In genomic region chr14:118423269-118423668, GRCm38 (mm10) we compare ENCODE assay signal across 11 mouse cellular contexts.
A peak's percentile ranks its signal among the peaks of the same experiment; 100 is the strongest.
DNase-seq lines count a peak whose midpoint lies in the region; ATAC-seq and TF ChIP-seq lines count a peak whose summit lies in the region.
"Had no signal": no experiment of that assay in that cellular context is flagged by ENCODE, and none has a peak within 500 bp of the region (broad histone marks: within the 10 kb centered on the region; RNA-seq: fewer than 3 reads in every experiment).

No protein-coding gene starts in this region.

- H3K4me3 ChIP-seq in liver, embryonic 12.5 days = no peak overlapping the region
- H3K4me3 ChIP-seq in forebrain, embryonic 15.5 days = no peak overlapping the region

- no peak for ATAC-seq in liver, embryonic 12.5 days
- 0 out of 2 replicates have a peak, but pooled peaks have one; percentile 18 for ATAC-seq in forebrain, embryonic 15.5 days (replicated peaks)
- ATAC-seq in neutrophil, adult 5-6 weeks (ENCODE audit: extremely low read depth, insufficient number of reproducible peaks, low FRiP score, poor library complexity, severe bottlenecking) = peak; percentile 55

- no peak for TF ChIP-seq POLR2A in brain, embryonic 14.5 days (IDR thresholded peaks at IDR 0.05; ENCODE audit: borderline replicate concordance, extremely low read depth, insufficient read depth, insufficient read length, poor library complexity, severe bottlenecking)

- no peak overlapping the region for H3K9ac ChIP-seq in liver, embryonic 12.5 days
- H3K9ac ChIP-seq in forebrain, embryonic 15.5 days (replicated peaks) = no peak overlapping the region
- H3K9ac ChIP-seq: lung, embryonic 14.5 days had no signal

- peak overlapping the region; percentile 24; the same call in 1 of the 2 replicates for H3K4me2 ChIP-seq in liver, embryonic 12.5 days
- H3K4me2 ChIP-seq in forebrain, embryonic 15.5 days (replicated peaks) = no peak overlapping the region

- TF ChIP-seq CTCF in brain, embryonic 14.5 days (IDR thresholded peaks at IDR 0.05; ENCODE audit: borderline replicate concordance, extremely low read depth, insufficient read depth, insufficient read length) = no peak

- H3K27me3 ChIP-seq in liver, embryonic 12.5 days (replicated peaks) = peaks cover 18% of the 10 kb centered on the region
- peaks cover 5% of the 10 kb centered on the region; the same call in 1 of the 2 replicates for H3K27me3 ChIP-seq in forebrain, embryonic 15.5 days

- H3K4me1 ChIP-seq in liver, embryonic 12.5 days = peaks cover 11% of the 10 kb centered on the region
- H3K4me1 ChIP-seq in forebrain, embryonic 15.5 days = peaks cover 10% of the 10 kb centered on the region

- H3K27ac ChIP-seq in liver, embryonic 12.5 days = no peak overlapping the region
- no peak overlapping the region for H3K27ac ChIP-seq in forebrain, embryonic 15.5 days (replicated peaks)

- H3K9me3 ChIP-seq in liver, embryonic 12.5 days (replicated peaks) = no peaks in the 10 kb centered on the region
- no peaks in the 10 kb centered on the region for H3K9me3 ChIP-seq in forebrain, embryonic 15.5 days

- DNase-seq in liver = no peak
- peak; percentile 55 for DNase-seq in brain, embryonic 14.5 days (ENCODE audit: low read depth)
- DNase-seq in left cerebral cortex, adult 8-10 months (ENCODE audit: low spot score in 2 of 2) = no peak
- no peak for DNase-seq in layer of hippocampus, adult 18-20 months (ENCODE audit: low spot score in 2 of 2)
- DNase-seq: adrenal gland, postnatal 14 days; gastrocnemius, postnatal 10 days; kidney, adult 9 months; lung, embryonic 14.5 days had no signal

- no peaks in the 10 kb centered on the region for H3K36me3 ChIP-seq in liver, embryonic 12.5 days
- H3K36me3 ChIP-seq in forebrain, embryonic 15.5 days = no peaks in the 10 kb centered on the region

- 3% methylated on average over 6 of the region's 9 CpGs for WGBS in liver, embryonic 12.5 days (ENCODE audit: insufficient replicate concordance)
- under 1% methylated on average over 9 of the region's 9 CpGs for WGBS in forebrain, embryonic 15.5 days
